Mouse (Mus musculus) bone marrow, adult 2 months (tissue): ENCODE data around the gene Olfr504. TPM values are rescaled to one million over a fixed set of nuclear protein-coding genes. Genes with fewer than 3 reads are reported as not detected.
"Not testable (repeated sequence)": the region's sequence is repeated elsewhere in the genome, so short reads cannot be mapped to it uniquely, and the experiment has no call there.

Source experiments
- H3K27ac ChIP-seq: fragments of 200-500 bp; 2 replicates; pipeline ENCODE4 v1.5.1; 2012; ENCODE audit warnings: low read depth, mild to moderate bottlenecking, control low read depth, inconsistent platforms, low read length; ENCODE audit not compliant: control insufficient read depth, poor library complexity, insufficient read depth
- H3K4me1 ChIP-seq: fragments of 200-500 bp; 2 replicates; pipeline ENCODE4 v1.6.1; 2011; ENCODE audit warnings: low read length; ENCODE audit not compliant: control insufficient read depth, insufficient read depth
- H3K4me3 ChIP-seq: fragments of 200-500 bp; replicated peaks from 2 replicates; pipeline ENCODE3; 2011; ENCODE audit warnings: mild to moderate bottlenecking, low read depth, low read length, control low read depth; ENCODE audit not compliant: control insufficient read depth
- CTCF ChIP-seq: fragments of 200-500 bp; IDR thresholded peaks from 2 replicates; pipeline ENCODE4 v1.5.1; 2011; ENCODE audit warnings: low read length, control low read depth; ENCODE audit not compliant: control insufficient read depth, insufficient read depth
- POLR2A ChIP-seq: fragments of 200-500 bp; IDR thresholded peaks from 2 replicates; pipeline ENCODE4 v1.6.1; 2011; ENCODE audit warnings: low read depth, mild to moderate bottlenecking, control low read depth, low read length, borderline replicate concordance; ENCODE audit not compliant: control insufficient read depth
- WGBS: fragments of 180-500 bp; shearing (Covaris S2); methylation state at CpG from one replicate; pipeline ENCODE4 v1.1.7; 2018; 5-methylcytosine and 5-hydroxymethylcytosine counted together
- polyA plus RNA-seq: library from polyadenylated mRNA; stranded (reverse); fragments of >200 nt; gene quantifications from 2 replicates; pipeline ENCODE4 v1.2.4, GENCODE M21; 2011; ENCODE audit warnings: low replicate concordance; ENCODE audit not compliant: missing spikeins, insufficient read depth, insufficient read length

Olfr504 gene
- not detected in 2 replicates for polyA plus RNA-seq

GRCm38 (mm10) chr7:108565693-108566092 is at the start of gene Olfr504:
TSS of gene Olfr504 (minus strand) at chr7:108565793.
- no peaks in the 10 kb centered on the region for H3K4me1 ChIP-seq
- TF ChIP-seq POLR2A (no peak), CTCF (no peak)
- 48% methylated on average over 1 of the region's 1 CpGs for WGBS
- no peak within 1 kb of the TSS for H3K4me3 ChIP-seq
- no peak within 1 kb of the TSS for H3K27ac ChIP-seq

DNA sequence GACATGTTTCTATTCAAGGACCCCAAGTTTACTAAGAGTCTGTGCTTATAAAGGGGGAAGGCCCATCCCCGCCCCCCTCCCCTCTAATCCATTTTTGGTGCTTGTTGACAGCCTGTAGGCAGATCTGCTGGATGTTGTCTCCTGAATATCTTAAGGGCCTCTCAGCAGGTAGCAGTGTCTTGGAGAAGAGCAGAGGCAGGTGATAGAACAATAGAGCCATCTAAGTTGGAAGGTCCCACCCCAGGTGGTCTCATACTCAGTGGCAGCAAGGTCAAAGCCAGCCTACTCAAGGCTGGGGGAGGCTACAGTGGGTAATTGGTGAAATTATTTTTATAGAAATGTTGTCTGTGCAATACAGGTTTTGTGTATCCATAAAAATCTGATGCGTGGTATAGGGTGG is 48.5 kb upstream of the Olfr504 start:
- TF ChIP-seq POLR2A: no peak
- 75% methylated on average over 2 of the region's 2 CpGs for WGBS
- H3K27ac ChIP-seq: no peak overlapping the region
- no peak overlapping the region for H3K4me3 ChIP-seq
- no peaks in the 10 kb centered on the region for H3K4me1 ChIP-seq

DNA sequence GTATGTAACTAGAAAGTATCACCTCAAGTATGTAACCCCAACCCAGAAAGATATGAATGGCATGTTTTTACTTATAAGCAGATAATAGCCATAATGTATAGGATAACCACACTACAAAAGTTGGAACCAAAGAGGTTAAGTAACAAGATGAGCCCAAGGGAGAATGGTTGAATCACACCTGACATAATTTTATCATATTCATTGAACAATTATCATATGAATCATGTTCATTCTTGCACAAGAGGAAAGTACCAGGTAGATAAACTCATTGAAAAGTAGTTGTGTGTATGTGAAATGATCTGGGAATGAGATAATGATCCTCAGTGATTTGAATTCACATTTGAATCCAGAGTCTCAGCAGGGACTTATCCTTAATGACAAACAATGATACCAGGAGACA is 44.9 kb upstream of the Olfr504 start, which contains the start of gene Olfr506:
Olfr506 (plus strand) TSS at position 301 of the 400 bp plus-strand sequence.
- Histone ChIP-seq H3K4me1 (no peaks in the 10 kb centered on the region), H3K4me3 (no peak within 1 kb of the TSS), H3K27ac (no peak within 1 kb of the TSS)
- TF ChIP-seq POLR2A: no peak
- no peak for TF ChIP-seq CTCF

DNA sequence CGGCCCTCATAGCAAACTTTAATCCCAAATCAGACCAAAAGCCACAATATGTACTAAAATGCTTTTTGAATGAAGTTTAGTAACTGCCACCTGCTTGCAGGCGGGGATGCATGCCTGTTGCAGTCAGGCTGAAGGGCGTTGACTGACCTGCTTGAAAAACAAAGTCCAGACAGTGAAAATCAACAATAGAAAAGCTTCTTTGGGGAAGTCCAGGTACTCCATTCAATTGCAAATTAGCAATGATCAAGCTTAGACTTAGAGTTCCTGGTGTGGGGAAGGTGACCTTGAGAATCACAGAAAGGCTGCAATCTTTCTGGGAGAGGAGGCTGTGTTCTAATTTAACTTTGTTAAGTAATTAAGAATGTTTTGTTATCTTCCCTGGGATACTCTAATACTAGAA is 36.3 kb upstream of the Olfr504 start:
- WGBS: 71% methylated on average over 3 of the region's 3 CpGs

DNA sequence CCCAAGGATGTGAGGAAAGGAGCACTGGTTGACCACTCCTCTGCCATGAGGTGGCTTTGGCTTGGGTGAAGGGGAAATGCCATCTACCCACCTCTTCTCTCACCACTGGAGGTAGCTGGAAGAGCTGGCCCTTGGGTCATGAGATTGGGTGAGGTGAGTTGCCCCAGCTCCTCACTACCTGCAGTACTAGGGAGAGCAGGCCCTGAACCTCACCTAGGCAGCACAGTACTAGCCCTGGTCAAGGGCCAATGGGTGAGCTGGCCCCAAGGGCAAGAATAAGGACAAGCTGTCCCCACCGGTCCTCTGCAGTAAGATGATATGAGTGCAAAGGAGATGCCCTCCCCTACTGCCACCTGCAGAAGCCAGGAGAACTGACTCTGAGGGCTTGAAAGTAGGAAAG is 24.2 kb upstream of the Olfr504 start:
- 91% methylated on average over 1 of the region's 1 CpGs for WGBS
- Histone ChIP-seq H3K27ac (no peak overlapping the region), H3K4me1 (no peaks in the 10 kb centered on the region), H3K4me3 (no peak overlapping the region)
- TF ChIP-seq POLR2A (no peak), CTCF (no peak)

More for the DNA sequence above, 36.3 kb upstream of the Olfr504 start:
- H3K27ac ChIP-seq, H3K4me1 ChIP-seq, H3K4me3 ChIP-seq: not testable (repeated sequence)

- not testable (repeated sequence) for H3K27ac ChIP-seq
- WGBS: 21% methylated on average over 1 of the region's 1 CpGs
These were observed 21.4 kb downstream of the Olfr504 start, which contains the start of gene Olfr503 for GRCm38 (mm10) chr7:108544227-108544626. TSS of gene Olfr503 (plus strand) at chr7:108544527.

DNA sequence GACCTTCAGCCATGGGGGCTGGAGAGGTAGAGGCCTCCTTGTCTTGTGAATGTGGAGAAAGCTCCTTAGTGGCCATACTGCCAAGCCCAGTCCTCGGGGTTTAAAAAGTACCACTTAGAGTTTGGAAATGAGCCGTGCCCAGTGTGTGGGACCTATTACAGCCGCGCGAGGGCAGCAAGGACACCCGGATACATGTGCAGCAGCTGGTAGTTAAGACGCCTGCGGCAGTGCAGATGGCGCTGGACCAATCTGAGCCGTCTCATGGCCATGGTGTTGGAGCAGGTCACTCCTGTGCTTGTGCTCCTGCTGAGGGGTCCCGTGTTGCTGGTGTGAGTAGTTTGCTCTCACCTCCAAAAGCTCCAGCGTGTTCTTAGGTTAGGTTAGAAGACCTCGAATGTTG is 23.2 kb downstream of the Olfr504 start:
- Histone ChIP-seq H3K27ac (no peak overlapping the region), H3K4me3 (no peak overlapping the region), H3K4me1 (no peaks in the 10 kb centered on the region)
- TF ChIP-seq CTCF (no peak), POLR2A (no peak)
- WGBS: 76% methylated on average over 13 of the region's 13 CpGs

More at GRCm38 (mm10) chr7:108544227-108544626, 21.4 kb downstream of the Olfr504 start, which contains the start of gene Olfr503:
- not testable (repeated sequence) for H3K4me3 ChIP-seq, H3K4me1 ChIP-seq

GRCm38 (mm10) chr7:108524965-108525364 is 40.6 kb downstream of the Olfr504 start, which contains the start of gene Olfr502:
TSS of gene Olfr502 (minus strand) at chr7:108525065.
- no peak for TF ChIP-seq POLR2A
- no peak for TF ChIP-seq CTCF
- no peak within 1 kb of the TSS for H3K27ac ChIP-seq
- WGBS: 55% methylated on average over 1 of the region's 1 CpGs
- no peaks in the 10 kb centered on the region for H3K4me1 ChIP-seq
- no peak within 1 kb of the TSS for H3K4me3 ChIP-seq

Other genes with a start within 250 kb of the Olfr504 start
- gene Olfr492, start 242.1 kb downstream of the Olfr504 start, polyA plus RNA-seq: not detected in 2 replicates
- gene Olfr493, start 218.8 kb downstream of the Olfr504 start, polyA plus RNA-seq: not detected in 2 replicates
- not detected in 2 replicates for gene Olfr494, start 200.5 kb downstream of the Olfr504 start, polyA plus RNA-seq
- gene Olfr495, start 172.6 kb downstream of the Olfr504 start, polyA plus RNA-seq: not detected in 2 replicates
- not detected in 2 replicates for gene Olfr497, start 145.4 kb downstream of the Olfr504 start, polyA plus RNA-seq
- gene Olfr498, start 100.5 kb downstream of the Olfr504 start, polyA plus RNA-seq: not detected in 2 replicates
- gene Olfr502, start 40.7 kb downstream of the Olfr504 start, polyA plus RNA-seq: not detected in 2 replicates
- gene Olfr503, start 21.3 kb downstream of the Olfr504 start, polyA plus RNA-seq: not detected in 2 replicates
- not detected in 2 replicates for gene Olfr506, start 45.0 kb upstream of the Olfr504 start, polyA plus RNA-seq
- gene Olfr507, start 56.0 kb upstream of the Olfr504 start, polyA plus RNA-seq: not detected in 2 replicates
- not detected in 2 replicates for gene Olfr508, start 64.2 kb upstream of the Olfr504 start, polyA plus RNA-seq
- gene Olfr509, start 86.1 kb upstream of the Olfr504 start, polyA plus RNA-seq: not detected in 2 replicates
- gene Olfr510, start 100.6 kb upstream of the Olfr504 start, polyA plus RNA-seq: not detected in 2 replicates
- gene Olfr512, start 147.5 kb upstream of the Olfr504 start, polyA plus RNA-seq: not detected in 2 replicates
- gene Olfr513, start 185.2 kb upstream of the Olfr504 start, polyA plus RNA-seq: not detected in 2 replicates